Mouse (Mus musculus) frontal cortex, adult 2 months (tissue): Measurements from ENCODE around the gene Zbtb7b. TPM values are rescaled to one million over a fixed set of nuclear protein-coding genes. Genes with fewer than 3 reads are reported as not detected.
A peak's percentile ranks its signal among the peaks of the same experiment; 100 is the strongest.
"Not testable (repeated sequence)": the region's sequence is repeated elsewhere in the genome, so short reads cannot be mapped to it uniquely, and the experiment has no call there.

Experiments used
- DNase-seq, 2 experiments: peaks; one replicate each; pipeline ENCODE4 v3.0.0; 2022; ENCODE audit warnings: low spot score in 1 of 2; ENCODE audit errors: extremely low spot score in 1 of 2
- polyA plus RNA-seq: library from polyadenylated mRNA; depleted of rRNA; stranded (reverse); fragments of >200 nt; gene quantifications from 2 replicates; pipeline ENCODE4 v1.2.3, GENCODE M21; 2012; rRNA removed

Zbtb7b gene
- polyA plus RNA-seq, result 15.2 and 15.3 TPM in 2 replicates

GRCm38 (mm10) chr3:89394006-89394893 lies at the start of gene Zbtb7b:
Zbtb7b (minus strand) TSS chr3:89394776.
- DNase-seq, result no peak

DNA sequence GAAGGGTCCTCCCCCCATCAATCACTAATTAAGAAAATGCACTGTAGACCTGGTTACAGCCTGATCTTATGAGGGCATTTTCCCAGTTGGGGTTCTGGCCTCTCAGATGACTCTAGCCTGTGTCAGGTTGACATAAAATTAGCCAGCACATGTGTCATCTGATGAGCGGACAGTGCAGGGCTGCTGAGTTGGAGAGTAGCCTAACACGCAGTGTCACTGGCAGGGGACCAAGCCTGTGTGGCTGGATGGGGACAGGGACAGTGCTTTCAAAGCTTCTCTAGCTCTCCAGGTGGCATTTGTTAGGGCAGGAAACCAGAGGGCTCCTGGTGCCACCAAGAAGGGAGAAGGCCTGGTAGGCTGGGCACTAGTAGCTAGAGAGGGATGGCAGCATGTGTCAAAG lies 46.1 kb upstream of the Zbtb7b start:
- DNase-seq, result no peak

DNA sequence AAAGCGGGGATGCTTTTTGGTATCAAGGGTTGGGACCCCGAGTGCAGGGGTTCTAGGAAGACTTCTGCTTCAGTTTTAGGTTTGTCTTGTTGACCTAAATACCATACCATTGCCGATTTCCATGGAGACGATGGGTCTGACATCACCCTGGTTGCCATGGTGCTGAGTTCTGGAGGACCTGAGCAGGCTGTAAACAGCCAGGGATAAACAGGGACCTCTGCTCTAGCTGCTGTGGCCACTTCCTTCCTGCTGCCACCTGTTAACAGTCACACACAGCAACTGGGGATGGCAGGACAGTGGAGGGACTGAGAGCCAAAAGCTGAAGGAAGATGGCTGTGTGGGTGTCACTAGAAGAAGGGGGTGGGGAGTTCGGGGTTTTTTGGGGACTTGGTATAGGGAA lies 42.7 kb upstream of the Zbtb7b start:
- peak in 1 of 2 experiments; percentile 35 for DNase-seq

DNA sequence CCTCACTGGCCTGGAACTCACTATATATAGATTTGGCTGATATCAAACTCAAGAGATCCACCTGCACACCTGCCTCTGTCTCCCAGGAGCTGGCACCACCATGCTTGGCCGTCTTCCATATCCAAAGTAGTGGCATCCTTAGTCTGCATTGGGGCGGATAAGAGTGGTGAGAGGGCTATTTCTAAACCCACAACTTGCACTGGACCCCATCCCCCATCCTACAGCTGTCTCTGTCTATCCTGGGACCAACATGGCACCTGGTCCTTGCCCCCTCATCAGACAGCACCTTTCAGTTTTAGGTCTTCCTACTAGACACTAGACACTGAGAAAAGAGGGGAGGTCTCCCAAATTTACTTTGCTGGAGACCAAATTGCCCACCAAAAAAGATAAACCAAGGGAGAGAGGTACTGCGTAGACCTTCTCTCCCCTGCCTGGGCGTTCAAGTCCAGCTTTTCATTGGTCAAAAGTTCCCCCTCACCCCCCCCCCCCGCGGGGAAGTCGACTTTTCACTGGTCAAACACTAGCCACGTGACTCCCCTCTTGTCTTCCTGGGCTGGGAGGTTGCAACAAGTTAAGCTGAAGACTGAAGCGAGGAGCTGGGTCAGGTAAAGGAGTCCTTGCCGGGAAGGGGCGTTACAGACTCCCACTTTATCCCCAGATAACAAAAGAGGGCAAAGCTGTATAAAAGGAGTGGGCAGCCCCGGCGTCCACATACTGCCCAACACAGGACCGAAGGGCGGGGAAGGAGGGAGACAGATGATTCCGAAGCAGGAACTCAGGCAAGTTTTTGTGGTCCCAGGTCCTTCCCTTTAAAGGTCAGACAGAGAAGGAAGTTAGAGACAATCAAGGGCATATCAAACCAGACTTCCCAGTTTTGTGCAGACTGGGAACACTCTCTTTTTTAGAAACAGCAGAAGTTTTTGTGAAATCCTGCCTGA lies 41.9 kb upstream of the Zbtb7b start, which contains the start of gene Pbxip1:
Pbxip1 (plus strand) TSS at position 531 of the 938 bp plus-strand sequence.
- DNase-seq, result no peak

DNA sequence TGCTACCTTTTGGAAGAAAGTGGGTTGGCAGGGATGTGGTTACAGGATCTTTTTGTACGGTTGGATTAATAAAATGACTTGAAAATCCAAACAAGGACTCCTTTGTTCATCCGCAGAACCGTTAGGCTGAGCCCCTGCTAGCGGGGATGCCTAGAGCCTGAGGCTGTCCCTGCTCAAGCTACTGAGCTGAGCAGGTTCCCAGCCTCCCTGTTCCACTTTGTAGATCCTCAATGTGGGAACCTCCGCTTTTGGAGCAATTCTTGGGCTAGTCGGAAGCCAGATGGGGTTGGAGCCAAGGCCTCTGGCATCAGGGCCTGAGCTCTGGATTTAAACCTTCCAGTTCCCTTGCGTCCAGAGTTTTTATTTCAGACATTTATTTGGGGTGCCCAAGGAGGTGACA lies 40.5 kb upstream of the Zbtb7b start:
- DNase-seq, result no peak

DNA sequence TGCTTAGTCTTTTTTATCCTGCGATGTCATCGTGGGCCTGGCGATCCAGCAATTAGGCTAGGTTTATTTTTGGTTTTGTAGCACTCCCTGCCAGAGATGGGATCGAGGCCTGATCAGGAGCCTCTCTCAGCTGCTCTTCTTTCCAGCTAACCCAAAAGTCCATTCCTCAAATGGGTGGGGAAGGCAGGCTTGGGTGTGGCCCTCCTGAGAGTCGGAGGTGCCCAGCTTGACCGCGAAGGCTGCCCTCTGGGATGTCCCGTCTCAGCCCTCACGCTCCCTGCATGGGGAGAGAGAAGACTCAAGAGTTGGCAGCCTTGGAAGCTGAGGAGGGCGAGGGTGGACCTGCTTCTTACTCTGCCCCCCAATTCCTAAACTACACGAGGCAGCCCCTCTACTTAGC lies 40.0 kb upstream of the Zbtb7b start:
- DNase-seq, result no peak

- DNase-seq, result no peak
Observed at GRCm38 (mm10) chr3:89432606-89433005, 38.0 kb upstream of the Zbtb7b start.

DNA sequence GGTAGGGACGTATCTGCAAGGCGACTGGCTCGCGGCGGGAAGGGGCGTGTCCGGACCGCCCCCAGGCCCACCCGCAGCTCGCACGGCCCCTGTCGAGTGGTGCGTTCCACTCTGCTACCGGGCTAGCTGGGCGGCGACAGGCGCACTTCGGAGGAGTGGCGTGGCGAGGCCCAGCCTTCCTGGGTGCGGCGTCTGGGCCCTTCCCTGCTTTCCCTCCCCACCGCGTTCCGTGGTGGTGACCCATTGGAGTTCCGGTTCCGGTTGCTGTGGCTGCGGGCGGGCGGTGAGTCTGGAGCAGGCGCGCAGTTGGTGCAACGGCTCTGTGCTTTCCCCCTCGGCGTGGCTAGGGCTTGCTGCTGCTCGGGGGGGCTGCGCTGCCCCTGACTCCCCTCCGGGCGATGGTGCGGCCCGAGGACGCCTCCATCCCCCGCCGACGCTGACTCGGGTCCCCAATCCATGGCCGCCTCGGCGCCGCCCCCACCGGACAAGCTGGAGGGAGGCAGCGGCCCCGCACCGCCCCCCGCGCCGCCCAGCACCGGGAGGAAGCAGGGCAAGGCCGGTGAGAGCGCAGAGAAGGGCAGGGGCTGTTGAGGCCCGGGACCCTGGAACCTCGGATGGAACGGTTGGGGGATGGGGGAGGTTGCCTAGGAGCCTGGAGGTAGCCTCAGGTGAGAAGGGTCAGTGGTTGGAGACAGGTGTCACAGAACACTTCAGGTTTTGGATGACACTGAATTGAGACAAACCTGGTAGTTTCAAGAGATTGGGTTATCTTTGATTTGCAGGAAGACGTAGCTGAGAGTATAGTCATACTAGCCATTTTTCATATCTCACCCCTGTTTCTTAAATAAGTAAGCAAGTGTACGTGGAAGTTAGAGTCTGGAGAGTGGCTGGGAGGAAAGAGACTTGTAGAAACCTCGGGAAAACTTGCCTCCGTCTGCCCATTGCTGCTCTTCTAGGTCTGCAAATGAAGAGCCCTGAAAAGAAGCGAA lies 35.9 kb upstream of the Zbtb7b start, which contains the start of gene Pygo2:
Pygo2 (plus strand) TSS at position 44 of the 989 bp plus-strand sequence.
- DNase-seq, result peak; percentile 93 to 95

- not testable (repeated sequence) for DNase-seq
Observed at GRCm38 (mm10) chr3:89429021-89429420, 34.4 kb upstream of the Zbtb7b start.

- no peak for DNase-seq
Observed at GRCm38 (mm10) chr3:89425876-89426275, 31.3 kb upstream of the Zbtb7b start.

DNA sequence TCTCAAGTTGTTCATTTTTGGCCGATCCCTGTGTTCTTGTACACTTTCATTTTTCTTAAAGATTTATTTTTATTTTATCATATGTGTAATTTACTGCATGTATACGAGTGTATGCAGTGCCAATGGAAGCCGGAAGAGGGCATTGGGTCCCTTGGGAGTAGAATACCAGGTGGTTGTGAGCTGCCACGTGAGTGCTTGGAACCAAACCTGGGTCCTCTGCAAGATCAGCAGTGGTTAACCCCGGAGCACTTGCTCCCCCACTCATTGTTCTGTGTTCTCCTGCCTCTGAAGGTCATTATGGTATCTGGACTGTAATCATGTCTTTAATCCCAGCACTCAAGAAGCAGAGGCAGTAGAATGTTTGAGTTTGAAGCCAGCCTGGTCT lies 30.6 kb upstream of the Zbtb7b start:
- no peak for DNase-seq

GRCm38 (mm10) chr3:89424416-89425140 lies 30.0 kb upstream of the Zbtb7b start:
- DNase-seq, result no peak

- no peak for DNase-seq
Observed at GRCm38 (mm10) chr3:89422556-89423205, 28.1 kb upstream of the Zbtb7b start.

- no peak for DNase-seq
Observed at GRCm38 (mm10) chr3:89421810-89422473, 27.4 kb upstream of the Zbtb7b start.

DNA sequence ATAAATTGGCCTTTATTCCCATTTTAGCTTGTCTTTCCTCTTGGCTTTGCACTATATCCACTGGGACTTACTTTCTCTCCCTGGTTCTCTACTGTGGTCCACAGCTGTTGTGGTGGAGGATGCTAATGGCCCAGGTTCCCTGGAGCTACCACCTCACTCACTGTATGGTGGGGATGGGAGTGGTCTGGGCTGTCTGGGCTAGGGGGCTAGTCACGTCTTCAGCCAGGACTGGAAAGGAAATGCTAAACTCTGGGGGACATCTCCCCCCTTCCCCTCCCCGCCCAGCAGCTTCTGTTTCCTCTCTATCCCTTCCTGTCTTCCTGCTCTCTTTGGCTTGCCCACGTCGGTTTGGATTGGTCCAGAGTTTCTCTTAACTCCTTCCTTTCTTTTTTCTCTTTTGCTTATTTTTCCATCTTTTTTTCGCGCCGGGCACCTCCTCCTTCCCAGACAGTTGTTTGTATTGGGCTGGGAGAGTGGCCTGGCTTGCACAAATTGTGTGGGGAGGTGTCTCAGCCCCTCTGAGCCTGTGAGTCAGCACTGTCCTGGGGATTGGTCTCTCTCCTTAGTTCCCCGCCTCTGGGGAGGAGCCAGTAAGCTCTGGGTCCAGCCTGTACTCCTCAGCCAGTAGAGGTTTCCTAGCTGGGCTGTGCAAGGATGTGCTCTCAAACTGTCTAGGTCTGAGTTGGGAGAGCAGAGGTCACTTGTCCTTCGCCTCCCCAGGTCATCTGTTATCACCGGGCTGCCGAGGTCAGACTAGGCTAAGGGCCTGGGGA lies 26.6 kb upstream of the Zbtb7b start:
- peak; percentile 68 to 77 for DNase-seq

DNA sequence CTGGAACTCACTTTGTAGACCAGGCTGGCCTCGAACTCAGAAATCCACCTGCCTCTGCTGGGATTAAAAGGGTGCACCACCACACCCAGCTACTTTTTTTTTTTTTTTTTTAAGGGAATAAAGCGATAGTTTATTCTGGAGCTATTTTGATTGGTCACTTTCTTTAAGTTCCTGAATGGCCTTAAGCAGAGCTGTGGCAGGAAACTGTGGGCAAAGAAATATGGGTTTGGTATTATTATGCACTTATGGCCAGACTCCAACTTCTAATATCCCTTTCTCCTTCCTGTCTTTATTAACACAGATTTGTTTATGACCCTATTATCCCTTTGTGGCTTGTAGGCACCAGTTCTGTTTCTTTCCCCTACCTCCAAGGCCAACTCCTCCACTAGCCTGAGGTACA lies 25.8 kb upstream of the Zbtb7b start:
- DNase-seq, result no peak

GRCm38 (mm10) chr3:89419981-89420380 lies 25.4 kb upstream of the Zbtb7b start:
- DNase-seq, result no peak
